Mouse (Mus musculus) left cerebral cortex, postnatal 36 days (tissue): ENCODE results near the gene Nlrc5. TPM values are rescaled to one million over a fixed set of nuclear protein-coding genes. Genes with fewer than 3 reads are reported as not detected.
A peak's percentile ranks its signal among the peaks of the same experiment; 100 is the strongest.

Experiments used
- DNase-seq, 2 experiments: peaks; one replicate each; pipeline ENCODE4 v3.0.0; 2021 to 2022; ENCODE audit warnings: low spot score in 2 of 2, mixed read lengths in 1 of 2
- intact Hi-C: fragments of 180-260 bp; cut with DNase I; formaldehyde crosslinking; loops from one replicate; pipeline ENCODE4 v1.15.1; 2025
- total RNA-seq, 2 experiments: library from RNA; stranded (reverse); gene quantifications; 2 replicates each; pipeline ENCODE4 v1.2.3; 2021

Gene Nlrc5
- total RNA-seq, 2 experiments from 2014 or later: 0.42 to 0.95 TPM

- no peak for DNase-seq
- intact Hi-C loops: no loop called here
Observed at GRCm38 (mm10) chr8:94516766-94517165, 82.6 kb downstream of the Nlrc5 start.

- intact Hi-C loops: no loop called here
Observed at GRCm38 (mm10) chr8:94518331-94518730, 84.2 kb downstream of the Nlrc5 start.

GRCm38 (mm10) chr8:94519021-94519420, 84.9 kb downstream of the Nlrc5 start:
- intact Hi-C loops: no loop called here
- DNase-seq: no peak

More at GRCm38 (mm10) chr8:94518331-94518730, 84.2 kb downstream of the Nlrc5 start:
- DNase-seq: no peak

DNA sequence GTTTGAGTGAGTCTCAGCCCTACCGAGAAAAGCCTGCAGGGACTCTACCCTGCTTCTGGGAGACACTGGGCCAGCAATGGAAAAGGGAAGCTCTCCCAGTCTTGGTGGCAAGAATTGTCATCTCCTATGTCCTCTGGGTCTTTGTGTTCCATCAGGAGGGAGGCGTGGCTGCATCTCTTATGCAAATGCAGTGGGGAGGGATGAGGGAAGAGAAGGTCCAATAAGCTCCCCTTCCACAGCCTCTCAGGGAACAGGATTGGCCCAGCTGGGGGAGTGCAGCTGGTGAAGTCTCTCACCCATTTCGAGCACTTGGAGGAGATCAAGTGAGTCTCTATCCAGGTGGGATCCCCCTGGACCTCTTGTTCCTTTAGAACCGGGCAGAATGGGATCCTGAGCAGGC, 87.3 kb downstream of the Nlrc5 start:
- DNase-seq: no peak
- intact Hi-C loops: no loop called here

DNA sequence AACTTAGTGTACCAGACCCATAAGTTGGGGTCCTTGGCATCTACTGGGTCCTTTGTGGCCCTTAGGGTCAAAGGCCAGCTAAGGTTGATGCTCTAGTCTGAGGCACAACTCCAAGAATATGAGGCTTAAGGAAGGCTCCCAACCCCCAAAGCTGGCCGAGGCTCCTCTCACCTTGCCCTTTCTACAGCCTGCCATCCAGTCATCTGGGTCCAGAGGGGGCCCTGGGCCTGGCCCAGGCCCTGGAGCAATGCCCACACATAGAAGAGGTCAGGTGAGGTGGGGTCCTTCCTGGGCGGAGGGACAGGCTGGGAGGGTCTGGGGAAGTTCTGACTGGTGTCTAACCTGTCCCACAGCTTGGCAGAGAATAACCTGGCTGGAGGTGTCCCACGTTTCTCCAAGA, 88.3 kb downstream of the Nlrc5 start:
- DNase-seq: no peak

DNA sequence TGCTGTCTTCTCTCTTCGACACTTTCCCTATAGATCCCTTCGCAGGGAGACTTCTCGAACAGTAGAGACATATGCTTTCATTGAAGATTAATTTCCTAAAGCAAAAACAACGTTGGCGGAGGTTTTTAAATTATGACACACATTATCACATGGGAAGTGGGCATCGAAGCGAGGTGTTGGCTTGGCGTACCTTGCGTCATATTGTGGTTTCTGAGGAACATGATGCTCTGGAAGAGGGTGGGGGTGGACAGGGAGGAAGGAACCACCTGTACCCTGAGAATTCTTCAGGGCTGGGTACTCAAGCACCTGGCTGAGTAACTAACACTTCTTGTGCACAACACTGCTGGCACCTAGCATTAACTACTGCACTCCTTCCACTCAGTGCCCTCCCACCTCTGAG, 90.4 kb downstream of the Nlrc5 start:
- intact Hi-C loops: no loop called here
- no peak for DNase-seq

More for the DNA sequence above, 88.3 kb downstream of the Nlrc5 start:
- intact Hi-C loops: no loop called here

DNA sequence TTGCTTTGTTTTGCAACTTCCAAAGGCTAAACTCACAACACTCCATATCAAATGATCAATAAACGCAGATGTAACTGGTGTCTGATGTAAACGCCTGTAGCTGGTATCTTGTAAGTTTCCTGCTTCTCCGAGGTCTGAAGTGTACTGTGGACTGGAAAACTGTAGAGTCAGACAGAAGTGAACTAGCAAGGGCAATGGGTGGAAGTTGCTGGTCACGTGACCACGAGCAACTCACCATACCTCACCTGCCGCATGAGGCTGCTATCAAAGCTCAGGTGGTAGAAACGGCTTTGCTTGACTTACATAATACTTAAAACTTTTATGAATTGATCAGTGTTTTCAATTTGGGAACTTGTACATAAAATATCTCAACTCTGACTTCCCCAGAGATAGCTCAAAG, 93.0 kb downstream of the Nlrc5 start:
- intact Hi-C loops: no loop called here
- no peak for DNase-seq

DNA sequence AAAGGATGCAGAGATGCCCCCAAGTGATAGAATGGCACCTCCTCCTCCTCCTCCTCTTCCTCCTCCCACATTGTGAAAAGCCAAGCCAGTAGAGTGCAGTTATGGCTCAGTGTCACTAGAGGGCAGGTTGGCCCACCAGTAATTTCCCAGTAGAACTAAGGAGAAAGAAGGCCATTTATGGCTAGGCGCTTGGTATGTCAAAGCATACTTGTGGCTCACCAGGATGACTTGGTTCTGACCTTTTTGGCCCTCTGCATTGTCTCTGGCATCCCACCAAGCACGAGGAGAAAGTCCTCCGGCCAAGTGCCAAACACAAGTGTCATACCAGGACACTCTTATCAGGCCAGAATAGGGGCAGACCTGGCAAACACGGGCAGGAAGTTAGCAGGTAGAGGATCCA, 94.1 kb downstream of the Nlrc5 start:
- intact Hi-C loops: no loop called here
- DNase-seq: peak; percentile 42 to 50

DNA sequence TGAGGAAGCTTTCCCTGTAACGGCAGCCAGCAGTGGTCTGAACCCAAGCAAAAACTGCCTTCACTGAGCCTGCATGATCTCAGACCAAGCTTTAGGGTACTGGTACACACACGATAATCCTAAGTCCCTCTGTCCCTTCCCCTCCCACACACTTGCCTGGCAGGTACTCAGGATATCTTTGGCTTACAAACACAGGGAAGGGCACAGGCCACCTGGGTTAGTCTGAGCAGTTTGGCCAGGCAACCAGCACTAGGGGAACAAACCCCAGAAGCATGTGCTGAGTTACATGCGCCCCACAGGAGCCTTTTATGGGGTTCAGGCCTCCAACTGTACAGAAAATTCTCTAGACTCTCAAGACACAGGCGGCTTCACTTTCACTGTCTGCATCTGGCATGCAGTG, 95.7 kb downstream of the Nlrc5 start:
- intact Hi-C loops: loop anchor here (1.0 to 5.0 kb wide), 2 partner anchors 54 to 172 kb away; no protein-coding TSS in a partner anchor
- DNase-seq: no peak

DNA sequence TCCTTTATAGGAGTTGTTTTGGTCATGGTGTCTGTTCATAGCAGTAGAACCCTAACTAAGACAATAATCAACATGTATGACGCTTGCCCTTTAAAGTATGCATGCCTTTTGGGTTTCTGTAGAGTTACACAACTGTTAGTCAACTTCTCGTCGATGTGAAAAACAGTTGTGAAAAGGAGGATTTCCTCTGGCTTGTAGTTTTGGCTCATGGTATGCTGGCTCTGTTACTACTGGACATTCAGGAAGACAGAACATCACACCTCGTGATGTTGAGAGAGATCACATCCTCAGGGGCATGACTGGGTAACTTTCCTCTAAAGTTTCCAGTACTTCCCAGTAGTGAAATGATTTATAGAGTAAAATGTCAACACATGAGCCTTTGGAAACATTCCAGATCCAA, 96.5 kb downstream of the Nlrc5 start:
- no peak for DNase-seq
- intact Hi-C loops: loop anchor here (5.0 kb wide), 1 partner anchor 172 kb away; no protein-coding TSS in a partner anchor

DNA sequence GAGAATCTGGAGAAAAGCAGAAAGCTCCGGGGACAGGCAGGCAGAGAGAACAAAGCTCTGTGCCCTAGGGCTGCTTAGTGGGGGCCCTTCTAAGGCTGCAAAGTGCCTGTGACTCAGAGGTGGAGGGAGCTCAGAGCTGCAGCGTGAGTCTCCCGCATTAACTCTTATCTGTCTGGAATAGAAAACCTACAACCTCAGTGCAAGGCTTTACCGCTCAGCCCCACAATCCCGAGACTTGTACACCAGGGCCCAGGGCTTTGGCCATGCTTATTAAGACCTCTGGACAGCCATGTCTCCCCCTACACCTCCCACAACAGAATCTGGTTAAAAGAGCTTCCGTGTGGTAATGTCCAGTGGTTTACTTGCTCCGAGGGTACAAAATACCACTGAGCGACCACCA, 97.8 kb downstream of the Nlrc5 start:
- intact Hi-C loops: loop anchor here (2.0 to 5.0 kb wide), 2 partner anchors 43 to 170 kb away; no protein-coding TSS in a partner anchor
- no peak for DNase-seq

DNA sequence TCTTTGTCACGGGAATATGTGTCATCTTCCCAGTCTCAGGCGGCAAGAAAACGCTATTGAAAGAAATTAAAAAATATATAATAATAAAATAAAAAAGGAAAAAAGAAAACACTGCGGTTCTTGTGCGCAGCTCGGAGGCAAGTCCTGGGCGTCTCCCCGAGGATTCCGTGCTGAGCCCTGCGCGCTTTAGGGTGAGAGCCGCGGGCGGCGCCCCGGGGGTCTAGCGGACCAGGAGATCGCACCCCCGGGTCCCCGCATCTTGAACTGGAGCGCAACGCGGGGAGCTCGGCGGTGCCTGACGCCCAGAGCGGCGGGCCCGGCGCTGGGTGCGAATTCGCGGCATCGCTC, 98.3 kb downstream of the Nlrc5 start:
- no peak for DNase-seq
- intact Hi-C loops: loop anchor here (2.0 to 5.0 kb wide), 2 partner anchors 42 to 170 kb away; no protein-coding TSS in a partner anchor

- DNase-seq: peak; percentile 36 to 49
- intact Hi-C loops: loop anchor here (2.0 to 5.0 kb wide), 2 partner anchors 42 to 169 kb away; no protein-coding TSS in a partner anchor
Observed at GRCm38 (mm10) chr8:94532873-94533671, 98.9 kb downstream of the Nlrc5 start, which contains the start of gene Cpne2. Gene Cpne2 (plus strand): TSS chr8:94532990.

- no peak for DNase-seq
- intact Hi-C loops: loop anchor here (5.0 kb wide), 1 partner anchor 168 kb away; no protein-coding TSS in a partner anchor
Observed at GRCm38 (mm10) chr8:94534612-94535011, 100.5 kb downstream of the Nlrc5 start.

GRCm38 (mm10) chr8:94535631-94536030, 101.5 kb downstream of the Nlrc5 start:
- intact Hi-C loops: no loop called here
- DNase-seq: no peak

DNA sequence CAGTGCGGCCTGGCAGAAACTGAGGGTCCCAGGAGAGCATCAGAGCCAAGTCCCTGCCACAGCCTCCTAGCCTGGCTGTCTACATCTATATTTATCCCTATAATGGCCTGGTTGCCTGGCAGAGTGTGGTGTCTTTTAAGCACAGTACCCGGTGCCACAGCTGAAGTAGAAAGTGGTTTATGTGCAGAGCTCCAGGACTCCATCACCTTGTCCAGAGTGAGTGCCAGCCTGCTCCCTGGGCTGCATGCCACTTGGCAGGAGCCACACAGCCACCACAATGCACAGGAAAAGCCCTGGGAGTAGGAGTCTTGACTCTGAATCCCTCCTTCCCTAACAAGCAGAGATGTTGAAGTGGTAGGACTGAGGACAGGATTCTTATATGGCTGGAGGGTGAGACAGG, 103.3 kb downstream of the Nlrc5 start:
- intact Hi-C loops: no loop called here
- no peak for DNase-seq

DNA sequence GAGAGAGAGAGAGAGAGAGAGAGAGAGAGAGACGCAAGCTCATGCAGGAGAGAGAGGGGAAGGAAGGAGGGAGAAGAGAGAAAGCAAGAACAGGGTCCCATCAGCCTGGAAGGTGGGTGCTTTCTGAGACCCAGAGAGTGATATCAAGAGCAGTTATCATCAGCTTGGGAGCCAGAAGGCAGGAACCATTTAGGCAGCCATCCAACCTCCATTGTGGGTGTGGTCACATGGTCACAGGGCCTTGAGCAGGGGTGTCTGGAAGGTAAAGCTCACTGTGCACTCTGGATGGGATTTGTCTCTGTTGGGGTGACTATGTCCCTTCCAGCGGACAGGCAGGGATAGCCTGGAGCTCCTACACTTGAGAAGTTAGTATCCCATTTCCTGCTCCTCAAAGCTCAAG, 105.9 kb downstream of the Nlrc5 start:
- intact Hi-C loops: no loop called here
- no peak for DNase-seq

DNA sequence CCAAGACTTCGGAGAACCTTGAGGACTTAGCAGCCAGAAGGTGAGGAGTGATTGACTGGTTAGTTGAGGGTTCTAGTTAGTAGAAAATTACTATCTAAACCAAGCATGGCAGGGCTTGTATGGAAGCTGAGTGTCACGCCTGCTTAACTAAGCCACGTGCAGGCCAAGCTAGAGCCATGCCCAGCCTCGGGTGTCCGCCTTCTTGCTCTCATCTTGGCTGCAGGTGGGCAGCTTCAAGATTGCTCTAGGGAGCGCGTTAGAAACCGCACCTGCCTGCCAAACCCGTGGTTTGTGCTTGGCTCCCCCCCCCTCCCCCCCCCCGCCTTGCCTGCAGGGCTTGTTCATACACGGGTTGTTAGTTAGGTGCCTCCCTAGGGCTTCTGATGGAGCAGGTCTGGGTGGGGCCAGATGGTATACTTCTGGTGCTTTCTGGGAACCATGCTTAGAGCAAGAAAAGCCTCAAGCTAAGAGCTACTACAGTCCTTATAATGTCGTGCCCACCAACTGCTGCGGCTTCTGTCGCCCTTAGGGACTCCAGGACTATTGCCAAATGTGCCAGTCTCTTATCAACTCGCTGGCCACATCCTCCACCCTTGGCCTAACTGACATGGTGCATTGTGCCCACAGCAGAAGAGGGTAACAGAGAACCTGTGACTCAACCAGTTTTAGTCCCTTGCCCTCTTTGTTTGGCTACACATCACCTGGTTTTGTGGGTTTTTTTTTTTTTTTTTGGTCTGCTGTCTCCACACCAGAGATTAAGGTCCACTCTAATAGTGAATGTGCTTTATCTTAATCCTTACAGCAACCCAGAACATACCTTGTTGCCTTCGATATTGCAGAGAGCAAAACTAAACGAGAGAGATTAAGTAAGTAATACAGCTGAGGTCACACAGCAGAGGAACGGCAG, 107.0 kb downstream of the Nlrc5 start:
- intact Hi-C loops: no loop called here

DNA sequence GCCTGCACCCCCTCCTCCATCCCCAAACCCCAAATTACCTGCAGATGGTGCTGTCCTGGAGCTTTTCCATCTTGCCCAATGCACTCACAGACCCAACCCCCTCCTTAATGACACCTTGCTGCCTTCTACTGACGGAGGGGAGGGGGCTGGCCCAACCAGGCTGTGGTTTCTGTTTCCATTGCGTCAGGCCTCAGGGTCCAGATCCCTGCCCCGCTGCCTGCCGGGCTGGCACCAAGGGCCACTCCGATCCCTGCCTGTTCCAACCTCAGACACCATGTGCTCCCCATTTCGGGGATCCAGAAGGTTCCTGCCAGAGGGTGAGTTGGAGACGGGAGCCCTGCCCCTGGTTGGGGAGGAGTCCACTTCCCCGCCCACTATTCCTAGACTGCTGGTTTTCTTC, 109.8 kb downstream of the Nlrc5 start:
- intact Hi-C loops: no loop called here
- DNase-seq: no peak

More for the DNA sequence above, 107.0 kb downstream of the Nlrc5 start:
- no peak for DNase-seq

DNA sequence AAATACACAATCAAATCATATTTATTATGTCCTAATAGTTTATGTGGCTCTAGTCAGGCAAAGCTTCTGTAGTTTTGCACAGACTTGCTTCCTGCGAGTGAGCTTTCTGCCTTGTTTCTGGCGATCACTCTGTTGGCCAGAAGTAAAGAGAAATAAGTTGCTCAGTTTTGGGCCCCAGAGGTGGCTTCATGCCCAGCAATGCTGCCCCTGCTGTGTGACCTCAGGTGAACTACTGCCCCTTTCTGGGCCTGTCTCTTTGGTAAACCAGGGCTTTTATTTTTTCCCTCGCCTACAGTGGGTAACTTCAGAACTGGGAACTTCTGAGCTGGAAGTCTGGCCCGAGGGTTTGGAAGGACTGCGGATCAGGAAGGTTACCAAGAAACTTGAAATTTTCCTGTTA, 114.9 kb downstream of the Nlrc5 start:
- intact Hi-C loops: no loop called here
- no peak for DNase-seq
